Mouse (Mus musculus): ENCODE measurements around the gene Phc1. TPM values are rescaled to one million over a fixed set of nuclear protein-coding genes. Genes with fewer than 3 reads are reported as not detected.
"Not testable (repeated sequence)": the region's sequence is repeated elsewhere in the genome, so short reads cannot be mapped to it uniquely, and the experiment has no call there.

The Phc1 gene
- polyA plus RNA-seq, 1 experiment = 198 TPM

GRCm38 (mm10) chr6:122368245-122368644 lies 27.9 kb upstream of the Phc1 start:
- no peak overlapping the region for H3K27ac ChIP-seq (ENCODE audit: control insufficient read depth, insufficient read depth, low read depth, low read length)
- no peaks in the 10 kb centered on the region for H3K27me3 ChIP-seq (ENCODE audit: control insufficient read depth, insufficient read depth, low read length)
- TF ChIP-seq POLR2A (IDR thresholded peaks at IDR 0.05; ENCODE audit: control insufficient read depth, low read depth, low read length) (no peak), CTCF (IDR thresholded peaks at IDR 0.05; ENCODE audit: control insufficient read depth, insufficient read depth, insufficient replicate concordance, low read depth, low read length) (no peak)
- no peaks in the 10 kb centered on the region for H3K36me3 ChIP-seq (ENCODE audit: control insufficient read depth, insufficient read depth, low read length)
- H3K4me3 ChIP-seq (ENCODE audit: control insufficient read depth, low read depth, low read length) = no peak overlapping the region
- no peaks in the 10 kb centered on the region for H3K4me1 ChIP-seq (ENCODE audit: control insufficient read depth, insufficient read depth, low read length)

- Histone ChIP-seq H3K4me1 (ENCODE audit: control insufficient read depth, insufficient read depth, low read length) (no peaks in the 10 kb centered on the region), H3K27ac (ENCODE audit: control insufficient read depth, insufficient read depth, low read depth, low read length) (no peak overlapping the region), H3K36me3 (ENCODE audit: control insufficient read depth, insufficient read depth, low read length) (no peaks in the 10 kb centered on the region), H3K4me3 (ENCODE audit: control insufficient read depth, low read depth, low read length) (no peak overlapping the region), H3K27me3 (ENCODE audit: control insufficient read depth, insufficient read depth, low read length) (no peaks in the 10 kb centered on the region)
- TF ChIP-seq POLR2A (IDR thresholded peaks at IDR 0.05; ENCODE audit: control insufficient read depth, low read depth, low read length) (no peak), CTCF (IDR thresholded peaks at IDR 0.05; ENCODE audit: control insufficient read depth, insufficient read depth, insufficient replicate concordance, low read depth, low read length) (no peak)
Measured at GRCm38 (mm10) chr6:122366976-122367375, 26.6 kb upstream of the Phc1 start.

- no peak for TF ChIP-seq POLR2A (IDR thresholded peaks at IDR 0.05; ENCODE audit: control insufficient read depth, low read depth, low read length)
- TF ChIP-seq CTCF (IDR thresholded peaks at IDR 0.05; ENCODE audit: control insufficient read depth, insufficient read depth, insufficient replicate concordance, low read depth, low read length) = no peak
- H3K4me1 ChIP-seq (ENCODE audit: control insufficient read depth, insufficient read depth, low read length) = no peaks in the 10 kb centered on the region
- H3K27ac ChIP-seq (ENCODE audit: control insufficient read depth, insufficient read depth, low read depth, low read length) = no peak overlapping the region
- no peaks in the 10 kb centered on the region for H3K36me3 ChIP-seq (ENCODE audit: control insufficient read depth, insufficient read depth, low read length)
- no peak overlapping the region for H3K4me3 ChIP-seq (ENCODE audit: control insufficient read depth, low read depth, low read length)
- H3K27me3 ChIP-seq (ENCODE audit: control insufficient read depth, insufficient read depth, low read length) = no peaks in the 10 kb centered on the region
Measured at GRCm38 (mm10) chr6:122366287-122366686, 25.9 kb upstream of the Phc1 start.

GRCm38 (mm10) chr6:122365706-122366105 lies 25.3 kb upstream of the Phc1 start:
- Histone ChIP-seq H3K36me3 (ENCODE audit: control insufficient read depth, insufficient read depth, low read length) (no peaks in the 10 kb centered on the region), H3K4me1 (ENCODE audit: control insufficient read depth, insufficient read depth, low read length) (no peaks in the 10 kb centered on the region), H3K27ac (ENCODE audit: control insufficient read depth, insufficient read depth, low read depth, low read length) (no peak overlapping the region), H3K27me3 (ENCODE audit: control insufficient read depth, insufficient read depth, low read length) (no peaks in the 10 kb centered on the region), H3K4me3 (ENCODE audit: control insufficient read depth, low read depth, low read length) (no peak overlapping the region)
- TF ChIP-seq CTCF (IDR thresholded peaks at IDR 0.05; ENCODE audit: control insufficient read depth, insufficient read depth, insufficient replicate concordance, low read depth, low read length) (no peak), POLR2A (IDR thresholded peaks at IDR 0.05; ENCODE audit: control insufficient read depth, low read depth, low read length) (no peak)

GRCm38 (mm10) chr6:122357089-122357488 lies 16.7 kb upstream of the Phc1 start:
- Histone ChIP-seq H3K4me3 (ENCODE audit: control insufficient read depth, low read depth, low read length) (no peak overlapping the region), H3K27ac (ENCODE audit: control insufficient read depth, insufficient read depth, low read depth, low read length) (no peak overlapping the region), H3K4me1 (ENCODE audit: control insufficient read depth, insufficient read depth, low read length) (no peaks in the 10 kb centered on the region; the same call in 1 of the 2 replicates), H3K36me3 (ENCODE audit: control insufficient read depth, insufficient read depth, low read length) (no peaks in the 10 kb centered on the region), H3K27me3 (ENCODE audit: control insufficient read depth, insufficient read depth, low read length) (no peaks in the 10 kb centered on the region)
- TF ChIP-seq CTCF (IDR thresholded peaks at IDR 0.05; ENCODE audit: control insufficient read depth, insufficient read depth, insufficient replicate concordance, low read depth, low read length) (no peak), POLR2A (IDR thresholded peaks at IDR 0.05; ENCODE audit: control insufficient read depth, low read depth, low read length) (no peak)

DNA sequence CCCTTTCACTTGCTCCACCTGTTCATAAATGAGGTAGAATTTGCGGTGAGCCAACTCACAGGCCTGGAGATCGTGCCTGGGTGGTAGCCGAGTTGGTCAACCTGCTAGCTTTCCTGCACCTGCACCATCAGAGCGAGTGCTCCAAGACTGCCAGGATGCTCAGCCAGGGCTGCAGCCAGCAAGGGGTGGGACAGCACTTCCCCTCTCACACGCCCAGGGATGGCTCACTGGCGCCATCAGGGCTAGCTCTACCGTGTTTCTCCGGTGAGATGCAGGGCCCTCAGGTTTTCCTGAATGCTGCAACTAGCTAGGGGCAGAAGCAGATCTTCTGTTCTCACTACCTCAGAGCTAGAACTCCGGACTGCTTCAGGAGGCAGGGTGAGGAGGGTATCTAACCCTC lies 15.5 kb upstream of the Phc1 start:
- Histone ChIP-seq H3K27ac (ENCODE audit: control insufficient read depth, insufficient read depth, low read depth, low read length) (no peak overlapping the region), H3K4me3 (ENCODE audit: control insufficient read depth, low read depth, low read length) (no peak overlapping the region), H3K36me3 (ENCODE audit: control insufficient read depth, insufficient read depth, low read length) (no peaks in the 10 kb centered on the region), H3K27me3 (ENCODE audit: control insufficient read depth, insufficient read depth, low read length) (no peaks in the 10 kb centered on the region), H3K4me1 (ENCODE audit: control insufficient read depth, insufficient read depth, low read length) (no peaks in the 10 kb centered on the region; the same call in 1 of the 2 replicates)
- TF ChIP-seq CTCF (IDR thresholded peaks at IDR 0.05; ENCODE audit: control insufficient read depth, insufficient read depth, insufficient replicate concordance, low read depth, low read length) = no peak
- no peak for TF ChIP-seq POLR2A (IDR thresholded peaks at IDR 0.05; ENCODE audit: control insufficient read depth, low read depth, low read length)

DNA sequence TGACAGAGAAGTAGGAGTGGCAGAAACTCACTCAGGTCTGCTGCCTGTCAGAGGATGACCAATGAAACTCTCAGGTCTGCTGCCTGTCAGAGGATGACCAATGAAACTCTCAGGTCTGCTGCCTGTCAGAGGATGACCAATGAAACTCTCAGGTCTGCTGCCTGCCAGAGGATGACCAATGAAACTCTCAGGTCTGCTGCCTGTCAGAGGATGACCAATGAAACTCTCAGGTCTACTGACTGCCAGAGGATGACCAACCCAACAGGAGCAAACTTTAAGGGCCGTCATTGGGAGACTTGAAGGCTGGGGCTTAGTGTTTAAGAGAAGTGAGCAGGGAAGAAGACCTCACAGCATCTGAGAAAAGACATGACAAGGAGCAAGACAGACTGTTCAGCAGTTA lies 7.0 kb upstream of the Phc1 start:
- H3K4me3 ChIP-seq (ENCODE audit: control insufficient read depth, low read depth, low read length); H3K27me3 ChIP-seq (ENCODE audit: control insufficient read depth, insufficient read depth, low read length); H3K27ac ChIP-seq (ENCODE audit: control insufficient read depth, insufficient read depth, low read depth, low read length); H3K4me1 ChIP-seq (ENCODE audit: control insufficient read depth, insufficient read depth, low read length); H3K36me3 ChIP-seq (ENCODE audit: control insufficient read depth, insufficient read depth, low read length): not testable (repeated sequence)

GRCm38 (mm10) chr6:122346399-122346798 lies 6.0 kb upstream of the Phc1 start:
- Histone ChIP-seq H3K4me1 (ENCODE audit: control insufficient read depth, insufficient read depth, low read length) (no peaks in the 10 kb centered on the region), H3K36me3 (ENCODE audit: control insufficient read depth, insufficient read depth, low read length) (no peaks in the 10 kb centered on the region), H3K27me3 (ENCODE audit: control insufficient read depth, insufficient read depth, low read length) (no peaks in the 10 kb centered on the region), H3K27ac (ENCODE audit: control insufficient read depth, insufficient read depth, low read depth, low read length) (no peak overlapping the region), H3K4me3 (ENCODE audit: control insufficient read depth, low read depth, low read length) (no peak overlapping the region)
- TF ChIP-seq POLR2A (IDR thresholded peaks at IDR 0.05; ENCODE audit: control insufficient read depth, low read depth, low read length) (no peak), CTCF (IDR thresholded peaks at IDR 0.05; ENCODE audit: control insufficient read depth, insufficient read depth, insufficient replicate concordance, low read depth, low read length) (no peak)

Measured in testis, adult 2 months (tissue).